Mouse (Mus musculus) embryonic fibroblast, embryonic 13.5 days (primary cell): ENCODE data around the gene Ifngr2.

ENCODE experiments used
- CTCF ChIP-seq: IDR thresholded peaks from 2 replicates; pipeline ENCODE4 v1.5.1; 2011; ENCODE audit warnings: mild to moderate bottlenecking, control low read depth, low read length, moderate library complexity, borderline replicate concordance; ENCODE audit not compliant: insufficient read depth
- POLR2A ChIP-seq: IDR thresholded peaks from 2 replicates; pipeline ENCODE4 v1.6.1; 2011; ENCODE audit warnings: low read depth, mild to moderate bottlenecking, control low read depth, low read length, moderate library complexity

DNA sequence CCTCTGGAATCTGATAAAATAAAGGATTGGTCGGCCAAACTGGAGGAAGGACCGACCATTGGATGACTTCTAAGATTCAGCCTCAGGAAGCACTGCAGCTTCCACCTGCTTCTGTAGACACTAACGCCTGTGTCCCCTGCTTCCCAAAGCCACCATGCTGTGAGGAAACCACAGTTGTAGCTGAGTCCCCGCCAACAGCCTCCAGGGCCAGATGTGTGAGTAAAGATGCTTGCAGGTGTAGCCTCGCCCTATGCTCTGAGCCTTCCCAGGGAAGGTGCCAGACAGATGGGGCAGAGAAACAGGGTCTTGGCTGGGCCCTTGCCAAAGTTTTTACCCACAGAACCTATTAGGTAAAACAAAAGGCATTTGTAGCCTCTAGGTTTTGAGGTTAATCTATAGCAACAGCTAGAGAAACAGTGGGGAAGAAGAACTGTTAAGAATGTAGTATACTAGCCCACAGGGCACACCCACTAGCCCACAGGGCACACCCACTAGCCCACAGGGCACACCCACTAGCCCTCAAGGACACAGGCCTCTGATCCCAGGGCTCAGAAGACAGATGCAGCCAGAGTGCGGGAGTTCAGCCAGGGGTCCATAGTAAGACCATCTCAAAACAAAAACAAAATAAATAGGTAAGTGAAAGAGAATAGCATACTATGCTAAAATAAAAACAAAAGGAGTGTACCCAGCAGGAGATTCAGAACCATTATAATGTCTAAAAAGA lies 41.0 kb downstream of the Ifngr2 start:
- TF ChIP-seq CTCF (no peak), POLR2A (no peak)
